Mouse (Mus musculus) megakaryocyte, embryonic 14.5 days (primary cell): ENCODE measurements around the gene Pkig. TPM values are rescaled to one million over a fixed set of nuclear protein-coding genes. Genes with fewer than 3 reads are reported as not detected.
"Not testable (repeated sequence)": the region's sequence is repeated elsewhere in the genome, so short reads cannot be mapped to it uniquely, and the experiment has no call there.

Experiments
- H3K27me3 ChIP-seq: replicated peaks from 2 replicates; pipeline ENCODE3; 2012; ENCODE audit warnings: inconsistent platforms
- H3K36me3 ChIP-seq: replicated peaks from 2 replicates; pipeline ENCODE3; 2012; ENCODE audit warnings: low read length, inconsistent platforms, mixed read lengths
- H3K4me1 ChIP-seq: 2 replicates; pipeline ENCODE4 v1.6.1; 2012; ENCODE audit warnings: inconsistent platforms
- H3K4me3 ChIP-seq: replicated peaks from 2 replicates; pipeline ENCODE3; 2012; ENCODE audit warnings: moderate library complexity, mild to moderate bottlenecking, inconsistent platforms
- H3K9me3 ChIP-seq: 2 replicates; pipeline ENCODE4 v1.6.1; 2012; ENCODE audit warnings: inconsistent platforms
- FLI1 ChIP-seq: IDR thresholded peaks from 2 replicates; pipeline ENCODE4 v1.6.1; 2012; ENCODE audit warnings: low read length, inconsistent platforms, mixed read lengths
- GATA1 ChIP-seq: IDR thresholded peaks from 3 replicates; pipeline ENCODE4 v1.6.1; 2012; ENCODE audit warnings: mixed read lengths, low read length, inconsistent platforms, borderline replicate concordance
- polyA plus RNA-seq: library from polyadenylated mRNA; stranded (reverse); fragments of >175 nt; gene quantifications from 2 replicates; pipeline ENCODE4 v1.2.3, GENCODE M21; 2012; ENCODE audit warnings: low replicate concordance; ENCODE audit not compliant: insufficient read depth

Gene Pkig
- polyA plus RNA-seq, 1 experiment: 348 TPM

DNA sequence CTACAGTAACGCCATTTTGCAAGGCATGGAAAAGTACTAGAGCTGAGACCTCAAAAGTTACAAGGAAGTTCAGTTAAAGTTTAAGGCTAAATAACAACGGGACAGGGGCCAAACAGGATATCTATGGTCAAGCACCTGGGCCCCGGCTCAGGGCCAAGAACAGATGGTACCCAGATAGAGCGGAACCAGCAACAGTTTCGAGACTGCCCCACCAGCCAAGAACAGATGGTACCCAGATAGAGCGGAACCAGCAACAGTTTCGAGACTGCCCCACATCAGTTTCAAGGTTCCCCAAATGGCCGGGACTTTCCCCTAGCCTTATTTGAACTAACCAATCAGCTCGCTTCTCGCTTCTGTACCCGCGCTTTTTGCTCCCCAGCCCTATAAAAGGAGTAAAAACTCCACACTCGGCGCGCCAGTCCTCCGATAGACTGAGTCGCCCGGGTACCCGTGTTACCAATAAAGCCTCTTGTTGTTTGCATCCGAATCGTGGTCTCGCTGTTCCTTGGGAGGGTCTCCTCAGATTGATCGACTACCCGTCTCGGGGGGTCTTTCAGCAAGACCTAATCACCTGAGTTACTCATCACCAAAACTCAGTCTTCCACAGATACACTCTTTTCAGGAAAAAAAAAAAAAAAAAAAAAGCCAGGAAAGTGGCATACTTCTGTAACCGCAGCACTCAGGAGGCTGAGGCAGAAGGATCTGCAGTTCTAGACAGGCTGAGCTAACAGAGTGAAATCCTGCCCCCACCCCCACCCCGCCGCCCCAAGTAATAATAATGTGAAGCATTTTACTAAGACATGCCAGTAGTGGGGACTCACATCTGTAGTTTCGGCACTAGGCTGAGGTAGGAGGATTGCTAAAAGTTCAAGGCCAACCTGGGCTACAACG, 15.3 kb upstream of the Pkig start:
- Histone ChIP-seq H3K4me3 (peak overlapping the region; percentile 94), H3K9me3 (no peaks in the 10 kb centered on the region), H3K36me3 (peaks cover 35% of the 10 kb centered on the region), H3K4me1 (peaks cover 67% of the 10 kb centered on the region), H3K27me3 (no peaks in the 10 kb centered on the region)
- no peak for TF ChIP-seq FLI1
- TF ChIP-seq GATA1: no peak

GRCm38 (mm10) chr2:163643576-163643971, 14.6 kb upstream of the Pkig start:
- peaks cover 60% of the 10 kb centered on the region for H3K4me1 ChIP-seq

DNA sequence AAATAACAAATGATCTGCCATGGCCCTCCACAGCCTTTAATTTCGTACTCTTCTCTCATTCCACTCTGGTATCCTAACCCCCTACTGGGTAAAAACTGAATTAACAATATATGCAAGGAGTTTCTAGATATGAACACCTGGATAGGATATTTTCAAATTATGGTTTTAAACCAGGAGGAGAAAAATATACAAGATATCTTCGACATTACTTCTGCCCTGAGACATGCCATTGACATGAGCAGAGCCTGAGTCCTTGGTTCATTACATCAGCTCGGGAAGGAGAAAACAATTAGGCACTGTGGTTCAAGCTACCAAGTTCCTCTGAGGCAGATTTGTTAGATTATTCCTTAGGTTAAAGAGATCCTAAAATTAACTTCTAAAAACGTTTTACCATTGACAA, 14.1 kb upstream of the Pkig start:
- TF ChIP-seq GATA1 (no peak), FLI1 (no peak)
- Histone ChIP-seq H3K4me3 (peak overlapping the region; percentile 94), H3K27me3 (no peaks in the 10 kb centered on the region), H3K9me3 (no peaks in the 10 kb centered on the region), H3K4me1 (peaks cover 55% of the 10 kb centered on the region), H3K36me3 (peaks cover 25% of the 10 kb centered on the region)

More at GRCm38 (mm10) chr2:163643576-163643971, 14.6 kb upstream of the Pkig start:
- Histone ChIP-seq H3K9me3 (no peaks in the 10 kb centered on the region), H3K27me3 (no peaks in the 10 kb centered on the region), H3K36me3 (peaks cover 28% of the 10 kb centered on the region), H3K4me3 (peak overlapping the region; percentile 94)
- TF ChIP-seq GATA1 (no peak), FLI1 (no peak)

- peak; percentile 26; the same call in 1 of the 2 replicates for TF ChIP-seq FLI1
- no peak for TF ChIP-seq GATA1
- Histone ChIP-seq H3K4me1 (peaks cover 48% of the 10 kb centered on the region), H3K9me3 (no peaks in the 10 kb centered on the region), H3K36me3 (peaks cover 19% of the 10 kb centered on the region), H3K27me3 (no peaks in the 10 kb centered on the region), H3K4me3 (peak within 1 kb of the TSS; percentile 94)
Measured at GRCm38 (mm10) chr2:163644575-163645385, 13.4 kb upstream of the Pkig start, which contains the start of gene Serinc3. Gene Serinc3 (minus strand): TSS chr2:163645131.

GRCm38 (mm10) chr2:163645700-163646460, 12.3 kb upstream of the Pkig start:
- peaks cover 37% of the 10 kb centered on the region for H3K4me1 ChIP-seq
- H3K36me3 ChIP-seq: peaks cover 8% of the 10 kb centered on the region
- peak overlapping the region; percentile 94 for H3K4me3 ChIP-seq
- H3K9me3 ChIP-seq: peaks cover 10% of the 10 kb centered on the region
- TF ChIP-seq GATA1 (no peak), FLI1 (no peak)
- H3K27me3 ChIP-seq: no peaks in the 10 kb centered on the region

DNA sequence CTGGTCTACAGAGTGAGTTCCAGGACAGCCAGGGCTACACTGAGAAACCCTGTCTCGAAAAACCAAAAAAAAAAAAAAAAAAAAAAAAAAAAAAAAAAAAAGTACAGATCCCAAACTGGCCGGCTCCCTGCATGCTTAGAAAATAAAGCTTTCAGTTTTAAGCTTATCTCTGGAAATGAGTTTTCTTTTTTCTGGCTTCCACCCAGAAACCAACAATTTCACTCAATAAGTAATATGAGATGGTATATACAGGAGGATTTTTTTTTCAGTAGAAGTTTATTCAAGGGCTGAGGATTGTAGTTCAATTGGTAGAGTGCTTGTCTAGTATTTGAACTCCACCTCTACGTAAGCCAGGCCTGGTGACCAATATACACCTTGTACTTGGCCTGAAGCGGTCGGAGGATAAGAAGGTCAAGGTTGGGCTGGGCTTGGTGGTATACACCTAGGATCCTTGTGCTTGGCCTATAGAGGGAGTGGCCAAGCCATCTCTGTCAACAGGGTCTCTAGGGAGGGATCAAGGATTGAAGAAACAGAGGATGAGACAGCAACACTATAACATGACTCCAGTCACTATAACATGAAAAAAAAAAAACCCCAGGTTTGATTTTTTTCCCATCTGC, 11.6 kb upstream of the Pkig start:
- Histone ChIP-seq H3K36me3 (peaks cover 5% of the 10 kb centered on the region), H3K4me1 (peaks cover 30% of the 10 kb centered on the region), H3K4me3 (no peak overlapping the region), H3K27me3 (no peaks in the 10 kb centered on the region), H3K9me3 (peaks cover 10% of the 10 kb centered on the region)
- TF ChIP-seq GATA1: no peak
- TF ChIP-seq FLI1: no peak

DNA sequence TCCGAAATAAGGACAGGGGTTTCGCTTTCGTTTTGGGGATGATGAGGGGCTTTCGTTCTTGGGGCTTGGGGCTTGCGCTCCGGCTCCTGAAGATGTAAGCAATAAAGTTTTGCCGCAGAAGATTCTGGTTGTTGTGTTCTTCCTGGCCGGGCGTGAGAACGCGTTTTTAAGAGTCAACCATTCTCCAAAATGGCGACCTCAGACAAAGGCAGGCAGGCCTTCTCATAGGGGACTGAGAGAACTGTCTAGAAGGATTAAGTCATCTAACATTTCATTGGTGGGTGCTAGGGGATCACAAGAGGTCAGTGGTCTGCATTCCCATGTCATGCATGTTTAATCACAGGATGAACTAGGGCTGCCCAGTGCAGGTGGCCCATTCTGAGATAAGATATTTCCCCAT, 2.5 kb upstream of the Pkig start:
- H3K9me3 ChIP-seq, H3K27me3 ChIP-seq, H3K36me3 ChIP-seq, H3K4me3 ChIP-seq: not testable (repeated sequence)
- peaks cover 30% of the 10 kb centered on the region for H3K4me1 ChIP-seq

GRCm38 (mm10) chr2:163657486-163657885, 700 bp upstream of the Pkig start:
- TF ChIP-seq FLI1: no peak
- TF ChIP-seq GATA1: no peak
- Histone ChIP-seq H3K9me3 (no peaks in the 10 kb centered on the region), H3K4me1 (peaks cover 48% of the 10 kb centered on the region), H3K4me3 (no peak overlapping the region), H3K36me3 (peaks cover 4% of the 10 kb centered on the region), H3K27me3 (no peaks in the 10 kb centered on the region)

DNA sequence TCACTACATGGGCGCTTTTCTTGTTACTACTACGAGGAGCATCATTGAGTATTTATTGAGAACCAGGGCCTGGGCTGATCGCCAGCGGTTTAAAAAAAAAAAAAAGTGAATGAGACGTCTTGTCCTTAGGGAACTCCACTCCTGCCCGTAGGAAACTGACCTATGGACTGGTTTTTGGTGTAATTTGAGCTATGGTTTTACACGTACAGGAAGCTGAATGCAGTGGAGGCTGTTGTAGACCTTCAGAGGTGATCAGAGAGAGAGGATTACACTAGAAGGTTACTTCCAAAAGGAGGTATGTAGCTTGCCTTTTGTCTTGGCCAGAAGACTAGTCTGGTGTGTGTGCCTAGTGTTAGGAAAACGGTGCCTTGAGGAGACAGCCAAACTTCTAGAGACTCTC, 755 bp downstream of the Pkig start:
- Histone ChIP-seq H3K27me3 (no peaks in the 10 kb centered on the region), H3K4me1 (peaks cover 59% of the 10 kb centered on the region), H3K9me3 (no peaks in the 10 kb centered on the region), H3K4me3 (peak overlapping the region; percentile 95), H3K36me3 (peaks cover 5% of the 10 kb centered on the region)
- TF ChIP-seq GATA1: no peak
- TF ChIP-seq FLI1: no peak
